Mouse (Mus musculus): ENCODE data around the gene Gm10770. TPM values are rescaled to one million over a fixed set of nuclear protein-coding genes. Genes with fewer than 3 reads are reported as not detected.

Gm10770 gene
- polyA plus RNA-seq (2017; shearing (Covaris generic)): not detected

GRCm38 (mm10) chr2:150179579-150179978 is at the start of gene Gm10770:
Gene Gm10770, minus strand, starts transcription at chr2:150179679.

DNA sequence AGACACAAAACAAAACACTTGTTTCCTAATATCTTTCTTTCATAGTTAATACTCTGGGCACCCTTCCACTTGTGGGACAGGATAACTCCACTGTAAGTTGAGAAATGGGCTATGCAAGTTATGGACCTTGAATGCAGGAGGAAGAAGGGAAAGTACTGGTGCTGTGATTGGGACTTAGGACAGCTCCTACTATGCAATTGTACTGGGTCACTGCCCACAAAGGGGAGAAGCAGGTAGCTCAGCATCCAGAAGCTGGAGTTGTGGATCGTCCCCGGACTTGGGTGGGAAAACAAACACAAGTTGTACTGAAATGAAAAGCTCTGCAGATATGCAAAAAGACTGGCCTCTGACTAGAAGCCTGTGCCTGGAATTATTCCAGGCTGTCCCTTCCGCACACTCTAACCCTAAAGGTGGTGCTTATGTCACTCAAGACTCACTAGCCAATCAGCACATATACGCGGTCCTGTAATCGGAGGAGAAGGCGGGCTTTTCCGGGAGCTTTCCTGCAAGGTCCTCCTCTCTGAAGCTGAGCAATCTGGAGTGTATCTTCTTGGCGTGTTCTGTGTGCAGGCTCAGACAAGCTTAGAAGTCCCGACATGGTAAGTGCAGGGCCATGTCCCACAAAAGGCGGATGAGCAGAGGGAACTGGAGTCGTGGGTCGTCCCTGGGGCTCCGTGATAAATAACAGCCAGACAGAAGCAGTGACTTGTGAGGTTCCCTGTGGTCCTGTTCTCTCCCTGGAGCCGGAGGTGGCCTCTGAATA is 38.3 kb upstream of the Gm10770 start, which contains the start of gene Zfp937:
Zfp937 (plus strand) TSS at position 474 of the 763 bp plus-strand sequence.

GRCm38 (mm10) chr2:150181570-150181999 is 2.1 kb upstream of the Gm10770 start, which contains the start of gene Gm14139:
Gene Gm14139, plus strand, starts transcription at chr2:150181755.

GRCm38 (mm10) chr2:150136435-150136897 is 43.0 kb downstream of the Gm10770 start, which contains the start of gene Zfp120:
Gene Zfp120, minus strand, starts transcription at chr2:150136708.

Other genes starting within 250 kb of the Gm10770 start
- 35.8 TPM for gene Zfp120, start 43.0 kb downstream of the Gm10770 start, polyA plus RNA-seq (2017; shearing (Covaris generic))
- 1.3 TPM for gene Gm14139, start 2.1 kb upstream of the Gm10770 start, polyA plus RNA-seq (2017; shearing (Covaris generic))
- gene Zfp937, start 38.4 kb upstream of the Gm10770 start, polyA plus RNA-seq (2017; shearing (Covaris generic)): 20.5 TPM
- 50.0 TPM for gene Gm21994, start 75.9 kb upstream of the Gm10770 start, polyA plus RNA-seq (2017; shearing (Covaris generic))
- 0.13 TPM for gene Gm14124, start 77.8 kb upstream of the Gm10770 start, polyA plus RNA-seq (2017; shearing (Covaris generic))
- 23.6 TPM for gene Gm10130, start 144.0 kb upstream of the Gm10770 start, polyA plus RNA-seq (2017; shearing (Covaris generic))
- 9.5 TPM for gene 3300002I08Rik, start 183.1 kb upstream of the Gm10770 start, polyA plus RNA-seq (2017; shearing (Covaris generic))

Data from inflammation-experienced regulatory T-cells, adult 16 weeks (primary cell).